Mouse (Mus musculus): Measurements from ENCODE around the gene Tspear.
"Not testable (repeated sequence)": the region's sequence is repeated elsewhere in the genome, so short reads cannot be mapped to it uniquely, and the experiment has no call there.

Tspear gene

GRCm38 (mm10) chr10:77685895-77686664, at the start of gene Tspear:
TSS of gene Tspear (plus strand) at chr10:77686569.
- no peak for DNase-seq (ENCODE audit: low read depth)

- no peak for DNase-seq (ENCODE audit: low read depth)
Measured at GRCm38 (mm10) chr10:77638956-77639355, 47.4 kb upstream of the Tspear start.

- DNase-seq (ENCODE audit: low read depth) = peak; percentile 53
Measured at GRCm38 (mm10) chr10:77643160-77643559, 43.2 kb upstream of the Tspear start.

GRCm38 (mm10) chr10:77645571-77645970, 40.8 kb upstream of the Tspear start:
- DNase-seq (ENCODE audit: low read depth) = peak; percentile 28

GRCm38 (mm10) chr10:77647461-77647860, 38.9 kb upstream of the Tspear start:
- DNase-seq (ENCODE audit: low read depth) = no peak

DNA sequence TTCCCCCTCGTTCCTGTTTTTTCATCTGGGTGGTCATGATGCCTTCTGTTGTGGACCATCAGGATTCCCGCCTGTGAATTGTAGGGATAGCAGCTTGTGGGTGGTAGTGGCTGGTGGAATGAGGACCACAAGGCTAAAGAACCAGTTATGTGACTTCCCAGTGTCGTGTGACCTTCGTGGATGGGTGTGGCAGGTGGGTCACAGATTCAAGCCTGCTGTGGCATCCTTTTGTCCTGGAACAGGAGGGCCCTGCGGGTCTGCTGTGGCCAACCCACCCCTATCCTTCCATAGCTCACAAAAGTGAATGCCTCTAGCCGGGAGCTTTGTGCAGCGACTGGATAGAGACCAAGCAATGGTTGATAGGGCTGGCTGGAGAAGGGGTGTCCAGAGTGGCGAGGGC, 38.5 kb upstream of the Tspear start:
- DNase-seq (ENCODE audit: low read depth) = no peak

GRCm38 (mm10) chr10:77652046-77652445, 34.3 kb upstream of the Tspear start:
- no peak for DNase-seq (ENCODE audit: low read depth)

DNA sequence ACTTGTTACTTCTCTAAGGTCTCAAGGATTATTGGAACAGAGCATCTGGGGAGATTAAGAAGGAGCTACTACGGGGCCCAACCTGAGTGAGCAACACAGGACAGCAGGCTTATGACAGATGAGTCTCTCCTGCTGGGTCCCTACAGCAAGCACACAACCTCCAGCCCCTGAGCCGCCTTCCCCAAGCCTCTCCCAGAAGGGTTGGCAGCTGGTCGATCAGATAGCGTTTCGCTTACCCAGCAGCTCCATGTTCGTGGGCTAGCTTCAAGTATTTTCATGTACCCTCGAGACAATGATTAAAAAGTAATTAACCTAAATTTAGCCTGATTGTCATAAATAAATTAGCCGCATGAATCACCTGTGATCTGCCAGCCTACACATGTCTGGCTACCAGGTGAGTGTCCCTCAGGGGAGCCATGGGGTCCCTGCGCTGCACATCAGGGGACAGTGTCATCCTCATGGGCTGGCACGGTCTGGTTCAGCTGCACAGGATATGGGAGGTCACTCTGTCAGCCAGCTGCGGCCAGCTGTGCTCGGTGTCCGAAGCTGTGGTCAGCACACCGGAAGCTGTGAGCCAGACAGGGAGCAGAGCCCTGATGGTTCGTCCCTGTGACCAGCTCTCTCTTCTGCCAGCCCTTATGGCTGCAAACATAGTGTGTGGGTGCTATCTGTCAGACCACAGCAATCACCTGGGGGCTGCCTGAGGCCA, 27.9 kb upstream of the Tspear start:
- peak; percentile 29 for DNase-seq (ENCODE audit: low read depth)

DNA sequence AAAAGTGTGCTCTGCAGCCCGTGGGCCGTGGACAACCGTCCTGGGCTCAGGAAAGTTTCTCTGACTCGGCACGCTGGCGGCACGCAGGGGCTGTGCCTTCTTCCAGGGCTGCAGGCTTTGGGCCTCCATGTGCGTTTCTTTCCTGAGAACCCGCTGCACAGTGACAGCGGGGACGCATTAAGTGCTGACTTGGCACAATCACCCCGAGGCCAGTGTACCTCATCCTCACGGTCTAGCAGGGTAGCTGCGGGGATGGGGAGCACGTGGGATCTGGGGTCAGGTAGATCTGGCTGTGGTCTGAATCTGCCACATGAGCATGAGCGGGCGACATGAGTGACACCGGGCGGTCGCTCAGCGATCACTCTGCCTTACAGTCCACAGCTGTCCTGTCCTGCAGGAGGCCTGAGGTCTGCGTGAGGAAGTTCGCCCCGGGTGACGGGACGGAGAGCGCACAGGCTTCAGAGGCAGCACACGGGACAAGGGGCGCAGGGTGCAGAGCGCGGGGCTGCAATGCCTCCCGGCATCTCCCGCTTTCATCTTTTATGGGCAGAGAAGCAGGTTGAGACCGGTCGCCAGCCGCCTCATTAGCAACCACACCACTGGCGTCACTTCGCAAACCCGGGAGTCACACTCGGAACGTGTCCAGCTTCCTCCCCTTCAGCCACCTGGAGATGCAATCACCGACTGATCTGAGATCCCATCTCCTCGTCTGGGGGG, 22.3 kb upstream of the Tspear start:
- no peak for DNase-seq (ENCODE audit: low read depth)

DNA sequence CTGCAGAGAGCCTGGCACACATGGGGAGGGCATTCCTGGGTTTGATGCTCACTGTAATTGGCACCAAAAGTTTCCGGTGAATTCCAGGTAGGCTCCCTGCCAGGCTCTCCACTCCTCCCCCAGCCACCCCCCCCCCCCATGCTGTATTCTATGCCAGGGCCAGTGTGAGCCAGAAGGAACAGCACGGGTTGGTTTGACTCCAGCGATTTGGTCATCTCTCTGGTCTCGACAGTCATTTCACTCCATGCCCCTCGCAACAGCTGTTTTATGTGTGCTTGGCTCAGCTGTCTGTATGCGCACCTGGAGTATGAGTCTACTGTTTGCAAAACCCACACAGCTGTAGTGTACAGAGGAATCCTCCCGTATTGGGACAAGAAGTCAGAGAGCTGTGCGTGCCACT, 20.0 kb upstream of the Tspear start:
- DNase-seq (ENCODE audit: low read depth) = no peak

DNA sequence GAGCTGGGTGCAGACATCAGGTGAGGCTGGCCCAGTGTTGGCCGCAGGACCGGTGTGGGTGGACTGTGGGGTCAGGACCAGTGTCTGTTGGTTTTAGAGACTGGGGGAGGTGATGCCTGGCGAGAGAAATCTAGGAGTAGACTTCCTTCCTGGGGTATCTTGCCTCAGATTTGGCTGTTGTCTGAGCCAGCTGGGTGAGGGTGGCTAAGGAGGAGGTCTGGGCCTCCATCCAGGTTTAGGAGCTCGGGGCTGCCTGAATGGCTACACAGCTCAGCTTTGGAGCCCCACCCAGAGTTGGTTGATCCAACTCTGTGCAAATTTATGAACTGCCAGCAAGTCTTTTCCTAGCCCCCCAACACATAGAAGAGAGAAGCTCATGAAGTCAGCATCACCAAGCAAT, 19.0 kb upstream of the Tspear start:
- no peak for DNase-seq (ENCODE audit: low read depth)

- DNase-seq (ENCODE audit: low read depth) = no peak
Measured at GRCm38 (mm10) chr10:77670710-77671109, 15.7 kb upstream of the Tspear start.

GRCm38 (mm10) chr10:77671519-77671918, 14.8 kb upstream of the Tspear start:
- no peak for DNase-seq (ENCODE audit: low read depth)

- no peak for DNase-seq (ENCODE audit: low read depth)
Measured at GRCm38 (mm10) chr10:77673765-77674164, 12.6 kb upstream of the Tspear start.

DNA sequence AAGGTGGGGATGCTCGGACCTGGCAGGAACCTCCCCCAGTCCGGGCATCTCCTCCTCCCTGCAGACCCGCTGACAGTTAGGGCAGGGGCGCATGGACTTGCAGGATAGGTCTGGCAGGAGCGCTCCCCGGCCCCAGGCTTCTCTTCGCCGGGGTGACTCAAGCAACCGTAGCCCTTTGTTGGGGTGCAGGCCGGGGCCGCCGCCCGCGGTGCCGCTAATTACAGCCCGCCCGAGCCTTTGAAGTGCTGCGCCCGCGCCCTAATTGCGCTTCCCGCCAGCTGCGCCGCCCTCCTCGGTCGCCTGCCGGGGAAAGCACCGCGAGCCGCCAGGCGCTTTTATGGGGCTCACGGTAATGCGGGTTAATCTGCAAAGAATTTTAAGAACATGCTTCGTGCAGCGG, 8.8 kb upstream of the Tspear start:
- DNase-seq (ENCODE audit: low read depth) = no peak

DNA sequence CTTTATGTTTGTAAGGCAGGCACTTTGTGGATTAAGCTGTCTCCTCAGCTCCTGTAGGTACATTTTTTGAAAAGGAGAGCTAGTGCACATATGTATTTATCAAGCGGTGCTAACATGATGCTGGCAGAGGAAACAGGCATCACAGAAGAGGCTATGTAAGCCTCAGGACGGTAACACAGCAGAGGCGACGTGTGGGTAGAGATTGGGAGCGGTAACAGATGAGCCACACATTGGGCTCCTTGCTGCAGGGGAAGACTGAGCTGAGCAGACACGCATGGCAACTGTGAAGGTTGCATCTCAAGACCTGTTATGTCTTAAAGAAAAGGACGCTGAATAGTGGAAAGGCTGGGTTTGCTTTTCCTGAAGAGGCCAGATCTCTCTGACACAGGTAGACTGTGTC, 3.4 kb upstream of the Tspear start:
- DNase-seq (ENCODE audit: low read depth) = no peak

- DNase-seq (ENCODE audit: low read depth) = no peak
Measured at GRCm38 (mm10) chr10:77684181-77684580, 2.2 kb upstream of the Tspear start.

DNA sequence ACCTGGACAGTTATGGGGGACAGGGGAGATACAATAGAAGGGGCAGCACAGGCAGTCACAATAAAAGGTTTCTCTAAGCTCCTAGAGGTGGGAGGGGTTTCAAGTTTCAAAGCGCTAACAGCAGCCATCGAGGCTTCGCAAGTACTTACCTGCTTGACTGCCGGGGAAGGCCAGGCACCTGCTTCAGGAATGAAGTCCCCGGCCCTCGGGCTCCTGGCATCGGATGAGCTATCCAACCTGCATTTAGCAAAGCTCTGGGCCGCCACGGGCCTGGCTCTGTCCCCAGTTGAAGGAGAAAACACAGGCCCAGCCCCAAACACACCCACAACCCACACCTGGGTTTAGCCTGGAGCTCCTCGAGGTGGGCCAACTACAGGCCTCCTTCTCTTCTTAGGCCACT, 652 bp downstream of the Tspear start:
- no peak for DNase-seq (ENCODE audit: low read depth)

DNA sequence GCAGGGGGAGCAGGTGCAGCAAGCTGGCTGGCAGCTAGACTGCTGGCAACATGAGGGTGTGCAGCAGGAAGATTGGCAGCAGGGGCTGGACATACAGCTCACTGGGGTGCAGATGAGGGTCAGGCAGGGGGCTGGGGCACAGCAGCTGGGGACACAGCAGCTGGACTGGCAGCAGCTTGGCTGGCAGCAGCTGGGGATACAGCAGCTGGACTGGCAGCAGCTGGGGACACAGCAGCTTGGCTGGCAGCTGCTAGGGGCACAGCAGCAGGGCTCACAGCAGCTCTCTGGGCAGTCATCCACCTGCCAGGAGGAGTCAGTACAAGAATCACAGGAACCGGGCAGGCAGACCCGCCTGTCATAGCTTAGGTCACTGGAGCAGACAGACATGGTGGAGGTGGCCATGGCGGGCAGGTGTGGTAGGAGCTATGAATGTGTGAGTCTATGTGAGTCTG, 4.0 kb downstream of the Tspear start, which contains the start of gene Gm19402:
Gene Gm19402 (minus strand): TSS at position 402 of the 452 bp plus-strand sequence.
- DNase-seq (ENCODE audit: low read depth) = not testable (repeated sequence)

DNA sequence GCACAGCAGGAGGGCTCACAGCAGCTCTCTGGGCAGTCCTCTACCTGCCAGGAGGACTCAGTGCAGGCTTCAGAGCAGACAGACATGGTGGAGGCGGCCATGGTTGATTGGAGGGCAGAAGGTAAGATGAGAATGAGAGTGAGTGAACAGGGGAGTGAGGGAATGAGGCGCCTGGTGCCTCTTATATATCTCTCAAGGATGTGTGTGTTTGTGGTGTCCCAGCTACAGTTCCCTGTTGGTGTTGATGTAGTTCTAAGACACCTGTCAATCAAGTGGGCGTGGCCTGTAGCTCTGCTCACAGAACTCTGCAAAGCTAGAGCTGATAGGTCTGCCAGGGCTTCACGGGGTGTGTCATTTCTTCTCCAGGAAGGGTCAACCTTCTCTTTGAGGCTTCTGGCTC, 10.8 kb downstream of the Tspear start, which contains the start of gene Gm9508:
Gene Gm9508 (minus strand): TSS at position 101 of the 400 bp plus-strand sequence.
- DNase-seq (ENCODE audit: low read depth) = no peak

GRCm38 (mm10) chr10:77706326-77706725, 20.0 kb downstream of the Tspear start, which contains the start of gene Gm10272:
TSS of gene Gm10272 (plus strand) at chr10:77706626.
- no peak for DNase-seq (ENCODE audit: low read depth)

- peak; percentile 7 for DNase-seq (ENCODE audit: low read depth)
Measured at GRCm38 (mm10) chr10:77709831-77710230, 23.5 kb downstream of the Tspear start.

All from 416B (cell line).